Mouse (Mus musculus) spleen, postnatal 14 days (tissue): ENCODE data around the gene Tsfm.

Experiments
- DNase-seq, 2 experiments: peaks; one replicate each; pipeline ENCODE4 v3.0.0; 2021 to 2022; ENCODE audit warnings: low spot score in 2 of 2

The Tsfm gene

DNA sequence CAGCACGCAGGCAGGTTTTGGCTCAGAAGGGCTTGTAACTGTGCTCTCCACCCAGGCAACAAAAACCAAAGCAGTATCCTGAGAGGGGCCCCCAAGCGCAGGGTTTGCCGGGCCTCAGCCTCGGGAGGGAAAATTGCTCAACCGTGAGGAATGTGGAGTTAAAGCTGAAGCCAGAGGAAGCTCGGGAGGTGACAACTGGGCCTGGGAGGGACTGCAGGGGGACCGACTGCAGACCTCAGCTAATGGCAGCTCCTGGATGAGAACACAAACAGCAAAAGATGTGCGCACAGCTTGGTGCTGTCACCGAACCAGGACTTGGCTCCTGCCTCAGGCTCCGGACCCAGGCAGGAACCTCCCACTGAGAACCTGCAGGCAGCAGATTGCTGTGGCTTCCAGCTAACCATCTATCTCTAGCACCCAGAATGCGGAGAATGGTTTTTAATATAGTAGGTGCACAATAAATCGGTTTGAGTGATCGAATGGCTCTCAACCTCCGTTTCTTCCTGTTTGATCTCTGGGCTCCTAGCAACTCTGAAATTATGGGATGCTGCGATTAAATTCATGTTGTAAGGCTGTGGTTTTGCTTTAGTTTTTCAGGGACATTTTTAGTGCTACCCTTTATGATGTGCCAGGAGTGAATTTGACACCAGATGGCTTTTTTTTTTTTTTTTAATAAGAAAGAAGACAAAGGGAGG lies 68.2 kb downstream of the Tsfm start:
- no peak for DNase-seq

DNA sequence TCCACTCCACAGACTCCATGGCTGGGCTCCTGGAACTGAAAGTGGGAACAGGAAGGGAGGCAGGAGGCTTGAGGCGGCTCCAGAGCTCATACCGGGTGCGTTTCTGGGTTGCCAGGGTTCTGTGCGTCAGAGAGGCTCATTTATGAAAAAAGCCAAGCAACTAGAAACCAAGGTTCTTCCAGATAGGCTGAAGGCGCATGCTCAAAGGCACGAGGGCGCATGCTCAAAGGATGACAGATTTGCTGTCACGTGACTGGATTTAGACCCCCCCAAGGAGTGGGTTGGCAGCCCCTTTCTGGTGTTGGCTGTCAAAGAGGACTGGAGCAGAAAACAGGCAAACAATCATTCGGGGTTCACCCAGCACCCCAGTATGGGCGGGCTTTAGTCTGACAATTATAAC lies 68.9 kb downstream of the Tsfm start:
- no peak for DNase-seq
